Mouse (Mus musculus) kidney, adult 18-20 months (tissue): Measurements from ENCODE around the gene Meis2.

Source experiments
- DNase-seq: peaks from one replicate; pipeline ENCODE4 v3.0.0; 2021

The Meis2 gene

GRCm38 (mm10) chr2:116065570-116066005 is at the start of gene Meis2:
Meis2 (minus strand) TSS chr2:116065839.
- DNase-seq: peak; percentile 83

GRCm38 (mm10) chr2:116106194-116106593 is 40.6 kb upstream of the Meis2 start:
- DNase-seq: no peak

GRCm38 (mm10) chr2:116105179-116105578 is 39.5 kb upstream of the Meis2 start:
- DNase-seq: no peak

GRCm38 (mm10) chr2:116103411-116103996 is 37.9 kb upstream of the Meis2 start:
- DNase-seq: no peak

GRCm38 (mm10) chr2:116101221-116101620 is 35.6 kb upstream of the Meis2 start:
- peak; percentile 70 for DNase-seq

GRCm38 (mm10) chr2:116080961-116081360 is 15.3 kb upstream of the Meis2 start:
- no peak for DNase-seq

GRCm38 (mm10) chr2:116078841-116079240 is 13.2 kb upstream of the Meis2 start:
- no peak for DNase-seq

GRCm38 (mm10) chr2:116077716-116078115 is 12.1 kb upstream of the Meis2 start:
- no peak for DNase-seq

GRCm38 (mm10) chr2:116076752-116077480 is 11.3 kb upstream of the Meis2 start:
- DNase-seq: no peak

GRCm38 (mm10) chr2:116075902-116076301 is 10.3 kb upstream of the Meis2 start:
- peak; percentile 71 for DNase-seq

- peak; percentile 53 for DNase-seq
Observed at GRCm38 (mm10) chr2:116075477-116075876, 9.8 kb upstream of the Meis2 start.

- no peak for DNase-seq
Observed at GRCm38 (mm10) chr2:116074726-116075440, 9.2 kb upstream of the Meis2 start.

- no peak for DNase-seq
Observed at GRCm38 (mm10) chr2:116074061-116074460, 8.4 kb upstream of the Meis2 start.

- no peak for DNase-seq
Observed at GRCm38 (mm10) chr2:116073311-116073904, 7.8 kb upstream of the Meis2 start.

- no peak for DNase-seq
Observed at GRCm38 (mm10) chr2:116072706-116073105, 7.1 kb upstream of the Meis2 start.

GRCm38 (mm10) chr2:116072321-116072640 is 6.6 kb upstream of the Meis2 start:
- no peak for DNase-seq

GRCm38 (mm10) chr2:116071571-116072320 is 6.1 kb upstream of the Meis2 start:
- peak; percentile 79 for DNase-seq

- DNase-seq: no peak
Observed at GRCm38 (mm10) chr2:116070614-116071425, 5.2 kb upstream of the Meis2 start.

- DNase-seq: no peak
Observed at GRCm38 (mm10) chr2:116069451-116070225, 4.0 kb upstream of the Meis2 start.

- DNase-seq: no peak
Observed at GRCm38 (mm10) chr2:116068901-116069300, 3.3 kb upstream of the Meis2 start.

GRCm38 (mm10) chr2:116068461-116068860 is 2.8 kb upstream of the Meis2 start:
- DNase-seq: no peak
